Mouse (Mus musculus) neural tube, embryonic 11.5 days (tissue): ENCODE results near the gene Bcl6. TPM values are rescaled to one million over a fixed set of nuclear protein-coding genes. Genes with fewer than 3 reads are reported as not detected.

Experiments
- ATAC-seq: fragments of 200-750 bp; cut with Nextera tagmentation; 2 replicates; pipeline ENCODE4 v1.8.0; 2017; ENCODE audit warnings: moderate number of reproducible peaks, mild to moderate bottlenecking, moderate TSS enrichment, moderate library complexity; ENCODE audit not compliant: insufficient read depth, low FRiP score, low TSS enrichment
- DNase-seq: peaks from one replicate; pipeline ENCODE4 v3.0.0-alpha.2; 2015; ENCODE audit warnings: low spot score
- H3K27ac ChIP-seq: fragments of 300-500 bp; sonication (generic); 2 replicates; pipeline ENCODE4 v1.5.1; 2014; ENCODE audit warnings: low read depth, mild to moderate bottlenecking, low read length
- H3K27me3 ChIP-seq: fragments of 300-500 bp; sonication (generic); 2 replicates; pipeline ENCODE4 v1.6.1; 2014; ENCODE audit warnings: mild to moderate bottlenecking, low read length, mixed read lengths; ENCODE audit not compliant: control insufficient read depth, insufficient read depth
- H3K36me3 ChIP-seq: fragments of 300-500 bp; sonication (generic); 2 replicates; pipeline ENCODE4 v1.6.1; 2014; ENCODE audit warnings: mild to moderate bottlenecking, low read length, moderate library complexity, mixed read lengths; ENCODE audit not compliant: control insufficient read depth, insufficient read depth
- H3K4me1 ChIP-seq: fragments of 300-500 bp; sonication (generic); 2 replicates; pipeline ENCODE4 v1.6.1; 2014; ENCODE audit warnings: low read length, mixed read lengths; ENCODE audit not compliant: control insufficient read depth, insufficient read depth
- H3K4me2 ChIP-seq: fragments of 300-500 bp; sonication (generic); 2 replicates; pipeline ENCODE4 v1.6.1; 2014; ENCODE audit warnings: low read depth, mild to moderate bottlenecking, moderate library complexity
- H3K4me3 ChIP-seq: fragments of 300-500 bp; sonication (generic); 2 replicates; pipeline ENCODE4 v1.5.1; 2014; ENCODE audit warnings: low read depth, low read length
- H3K9ac ChIP-seq: fragments of 300-500 bp; sonication (generic); 2 replicates; pipeline ENCODE4 v1.6.1; 2014; ENCODE audit warnings: mild to moderate bottlenecking, low read length
- H3K9me3 ChIP-seq: fragments of 300-500 bp; sonication (generic); 2 replicates; pipeline ENCODE4 v1.6.1; 2016; ENCODE audit warnings: low read length; ENCODE audit not compliant: control insufficient read depth
- WGBS: fragments of 180-500 bp; shearing (Covaris S2); extraction: QIAGEN DNeasy Blood & Tissue Kit; methylation state at CpG from one replicate; pipeline ENCODE4 v1.1.7; 2014; 5-methylcytosine and 5-hydroxymethylcytosine counted together
- polyA plus RNA-seq: library from polyadenylated mRNA; unstranded; fragments of >200 nt; fragmentation: Nextera tagmentation; extraction: Ambion mirVana; gene quantifications from 2 replicates; pipeline ENCODE4 v1.2.1, GENCODE M21; 2014

The Bcl6 gene
- polyA plus RNA-seq, 1 experiment from 2014 or later: 0.16 TPM

DNA sequence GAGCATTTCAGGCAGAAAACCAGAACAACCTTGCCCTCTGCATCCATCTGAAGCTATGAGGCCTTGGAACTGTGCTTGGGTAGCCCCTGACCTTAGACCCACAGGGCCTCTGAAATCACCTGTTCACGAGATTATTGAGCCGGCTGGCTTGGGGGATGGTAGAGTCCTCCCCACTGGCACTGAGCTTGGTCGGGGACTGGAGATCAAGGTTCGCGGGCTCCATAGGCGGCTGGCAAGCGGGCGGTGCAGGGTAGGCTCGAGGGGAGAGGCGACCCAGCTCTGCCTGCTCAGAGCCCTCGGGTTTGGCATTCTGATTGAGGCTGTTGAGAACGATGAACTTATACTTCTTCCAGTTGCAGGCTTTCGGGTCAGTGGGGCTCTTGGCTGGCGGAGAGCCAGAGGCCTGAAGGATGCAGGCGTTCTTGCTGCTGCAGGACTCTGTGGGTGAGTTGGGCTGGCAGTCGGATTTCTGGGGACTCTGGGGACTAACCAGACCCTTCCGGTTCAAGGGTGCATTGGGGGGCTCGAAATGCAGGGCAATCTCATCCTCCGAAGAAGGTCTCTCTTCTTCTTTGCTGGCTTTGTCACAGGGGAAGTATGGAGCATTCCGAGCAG lies 16.4 kb downstream of the Bcl6 start:
- Histone ChIP-seq H3K27ac (no peak overlapping the region), H3K36me3 (no peaks in the 10 kb centered on the region), H3K4me3 (no peak overlapping the region), H3K4me1 (no peaks in the 10 kb centered on the region), H3K9ac (no peak overlapping the region), H3K27me3 (no peaks in the 10 kb centered on the region), H3K4me2 (no peak overlapping the region), H3K9me3 (no peaks in the 10 kb centered on the region)
- peak; percentile 7 for DNase-seq
- ATAC-seq: no peak
- 84% methylated on average over 20 of the region's 20 CpGs for WGBS

DNA sequence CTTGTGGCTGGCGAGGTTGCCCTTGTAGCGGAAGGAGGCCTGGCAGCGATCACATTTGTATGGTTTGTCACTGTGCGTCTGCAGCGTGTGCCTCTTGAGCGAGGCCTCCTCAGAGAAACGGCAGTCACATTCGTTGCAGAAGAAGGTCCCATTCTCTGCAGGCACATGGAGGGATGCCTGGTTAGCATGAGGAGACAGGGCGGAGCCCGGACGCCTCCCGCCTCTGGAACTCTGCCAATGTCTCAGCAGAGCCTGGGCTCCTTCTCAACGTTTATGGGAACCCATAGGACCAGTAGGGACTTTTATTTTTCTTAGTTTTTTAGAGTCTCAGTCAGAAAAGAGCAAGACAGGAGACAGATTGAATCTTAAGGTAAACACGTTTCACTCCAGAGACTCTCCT lies 18.7 kb downstream of the Bcl6 start:
- Histone ChIP-seq H3K4me2 (no peak overlapping the region), H3K36me3 (no peaks in the 10 kb centered on the region), H3K4me3 (no peak overlapping the region), H3K9me3 (no peaks in the 10 kb centered on the region), H3K27me3 (no peaks in the 10 kb centered on the region), H3K27ac (no peak overlapping the region), H3K4me1 (no peaks in the 10 kb centered on the region), H3K9ac (no peak overlapping the region)
- WGBS: 90% methylated on average over 14 of the region's 14 CpGs
- no peak for DNase-seq
- ATAC-seq: no peak

DNA sequence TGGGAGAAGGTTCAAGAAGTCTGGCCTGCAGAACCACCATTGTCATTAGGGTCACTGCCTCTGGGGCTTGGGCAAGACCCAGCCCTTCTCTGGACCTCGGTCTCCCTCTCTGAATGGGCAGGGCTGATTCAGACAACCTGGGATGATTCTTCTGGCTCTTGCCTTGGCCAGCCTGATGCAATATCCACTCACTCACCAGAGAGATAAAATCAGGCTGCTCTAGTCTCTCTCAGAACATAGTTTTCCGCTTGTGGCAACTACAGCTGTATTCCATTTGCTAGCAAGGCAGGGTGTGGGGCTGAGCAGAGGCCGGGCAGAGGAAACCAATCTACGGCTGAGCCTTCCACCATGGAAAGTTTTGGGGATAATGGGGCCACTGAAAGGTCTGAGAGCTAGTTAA lies 19.8 kb downstream of the Bcl6 start:
- Histone ChIP-seq H3K4me2 (no peak overlapping the region), H3K4me1 (no peaks in the 10 kb centered on the region), H3K27me3 (no peaks in the 10 kb centered on the region), H3K27ac (no peak overlapping the region), H3K4me3 (no peak overlapping the region), H3K9ac (no peak overlapping the region), H3K9me3 (no peaks in the 10 kb centered on the region), H3K36me3 (no peaks in the 10 kb centered on the region)
- 86% methylated on average over 4 of the region's 4 CpGs for WGBS
- ATAC-seq (no peak), DNase-seq (no peak)

DNA sequence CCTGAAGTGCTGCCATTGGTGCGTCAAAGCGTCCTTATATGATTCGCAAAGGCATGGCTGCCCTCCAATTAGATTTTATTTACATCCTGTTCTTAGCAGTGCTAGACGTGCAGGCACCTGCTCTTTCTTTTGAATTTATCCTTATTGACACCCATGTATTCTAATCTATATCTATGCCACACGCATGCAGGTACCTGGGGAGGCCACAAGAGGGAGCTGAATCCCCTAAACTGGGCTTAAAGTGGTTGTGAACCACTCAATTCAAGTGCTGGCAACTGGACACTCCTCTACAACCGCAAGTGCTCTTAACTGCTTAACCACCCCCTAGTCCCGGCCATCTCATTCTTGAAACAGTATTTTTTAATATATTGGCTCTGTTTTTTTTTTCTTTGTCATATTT lies 21.4 kb downstream of the Bcl6 start:
- H3K4me2 ChIP-seq: no peak overlapping the region
- 83% methylated on average over 7 of the region's 7 CpGs for WGBS
- no peaks in the 10 kb centered on the region for H3K4me1 ChIP-seq
- no peaks in the 10 kb centered on the region for H3K27me3 ChIP-seq
- DNase-seq (no peak), ATAC-seq (no peak)
- H3K27ac ChIP-seq: no peak overlapping the region
- no peaks in the 10 kb centered on the region for H3K9me3 ChIP-seq
- no peak overlapping the region for H3K9ac ChIP-seq
- H3K4me3 ChIP-seq: no peak overlapping the region
- H3K36me3 ChIP-seq: no peaks in the 10 kb centered on the region

DNA sequence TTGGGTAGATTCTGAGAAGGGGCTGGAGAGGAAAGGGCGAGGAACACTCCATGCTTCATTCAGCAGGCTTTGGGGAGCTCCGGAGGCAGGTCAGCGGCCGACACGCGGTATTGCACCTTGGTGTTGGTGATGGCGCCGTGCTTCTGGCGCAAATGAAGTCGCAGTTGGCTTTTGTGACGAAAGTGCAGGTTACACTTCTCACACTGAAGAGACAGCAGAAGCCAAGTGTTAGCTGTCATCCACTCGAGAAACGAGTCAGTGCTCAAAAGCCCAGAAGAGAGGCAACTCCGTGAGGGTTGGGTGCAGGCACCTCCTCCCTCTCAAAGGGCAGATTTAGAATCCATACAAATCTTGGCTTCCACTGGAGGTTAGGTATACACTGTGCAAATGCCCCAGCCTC lies 22.6 kb downstream of the Bcl6 start:
- DNase-seq (no peak), ATAC-seq (no peak)
- no peaks in the 10 kb centered on the region for H3K4me1 ChIP-seq
- H3K4me2 ChIP-seq: no peak overlapping the region
- H3K27me3 ChIP-seq: no peaks in the 10 kb centered on the region
- no peak overlapping the region for H3K9ac ChIP-seq
- no peaks in the 10 kb centered on the region for H3K36me3 ChIP-seq
- H3K4me3 ChIP-seq: no peak overlapping the region
- H3K9me3 ChIP-seq: no peaks in the 10 kb centered on the region
- WGBS: 90% methylated on average over 14 of the region's 14 CpGs
- no peak overlapping the region for H3K27ac ChIP-seq

DNA sequence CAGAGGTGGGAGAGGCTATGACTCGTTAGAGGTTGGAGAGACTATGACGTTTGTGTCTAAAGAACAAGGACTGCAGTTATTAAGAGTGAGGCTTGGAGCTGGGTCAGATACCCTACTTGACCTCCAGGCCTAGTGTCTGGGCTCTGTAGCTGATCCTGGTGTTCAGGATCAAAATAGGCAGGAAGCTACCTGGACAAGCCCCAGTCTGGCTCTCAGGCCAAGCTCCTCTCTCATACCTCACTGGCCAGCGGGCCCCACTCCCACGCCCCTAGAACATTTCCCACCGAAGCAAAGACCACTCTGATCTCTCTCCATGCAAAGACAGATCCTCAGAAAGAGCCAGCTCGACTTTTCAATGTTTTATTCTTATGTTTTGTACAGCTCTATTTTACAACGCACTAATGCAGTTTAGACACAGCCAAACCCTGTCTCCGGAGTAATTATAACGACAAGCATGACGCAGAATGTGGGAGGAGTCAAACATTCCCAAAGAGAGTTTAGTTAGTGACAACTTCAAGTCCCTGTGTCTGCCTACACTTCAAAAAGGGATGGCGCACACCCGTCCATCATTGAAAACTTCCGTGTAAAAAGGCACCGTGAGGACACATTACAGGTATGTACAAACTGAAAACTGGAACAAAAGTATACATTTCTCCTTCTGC lies 23.8 kb downstream of the Bcl6 start:
- no peaks in the 10 kb centered on the region for H3K36me3 ChIP-seq
- H3K27ac ChIP-seq: no peak overlapping the region
- 86% methylated on average over 14 of the region's 14 CpGs for WGBS
- no peak for DNase-seq
- no peaks in the 10 kb centered on the region for H3K9me3 ChIP-seq
- H3K27me3 ChIP-seq: no peaks in the 10 kb centered on the region
- H3K4me3 ChIP-seq: no peak overlapping the region
- H3K4me2 ChIP-seq: no peak overlapping the region
- H3K4me1 ChIP-seq: no peaks in the 10 kb centered on the region
- ATAC-seq: no peak
- H3K9ac ChIP-seq: no peak overlapping the region

DNA sequence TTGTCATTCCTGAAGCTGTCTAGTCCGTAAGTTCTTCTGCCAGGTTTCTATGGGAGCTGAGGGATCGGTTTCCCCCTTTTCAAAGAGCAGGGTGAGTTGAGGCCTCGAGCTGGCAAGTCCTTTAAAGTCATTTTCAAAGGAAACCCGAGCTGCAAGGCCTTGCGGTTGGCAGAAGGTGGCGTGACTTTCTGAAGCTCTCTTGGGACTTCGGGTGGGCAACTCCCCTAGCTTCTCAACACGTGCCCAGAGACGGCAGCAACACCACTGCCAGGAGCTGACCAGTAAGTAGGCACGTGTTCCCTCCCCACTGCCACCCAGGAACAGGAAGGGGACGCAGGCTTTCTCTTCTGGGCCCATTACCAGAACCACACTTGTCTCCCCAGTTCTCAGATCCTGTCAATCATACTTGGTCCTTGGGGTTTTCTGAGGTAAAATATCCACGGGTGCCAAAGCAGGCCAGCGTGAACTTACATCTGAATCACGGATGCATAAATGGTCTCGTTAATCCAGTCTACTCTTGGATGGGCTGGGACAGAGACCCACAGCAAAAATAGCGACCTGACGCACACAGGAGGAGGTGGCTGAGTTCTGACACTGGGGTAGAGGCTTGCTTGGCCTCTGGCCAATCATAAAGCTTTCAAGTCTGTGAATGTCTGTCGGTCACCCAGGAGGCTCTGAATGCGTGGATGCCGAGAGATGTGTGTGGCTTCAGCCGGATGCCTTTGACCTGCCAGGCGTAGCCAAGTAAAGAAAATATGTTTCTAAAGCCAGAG lies 24.6 kb downstream of the Bcl6 start:
- no peak for ATAC-seq
- no peaks in the 10 kb centered on the region for H3K36me3 ChIP-seq
- no peaks in the 10 kb centered on the region for H3K27me3 ChIP-seq
- no peak for DNase-seq
- H3K9me3 ChIP-seq: no peaks in the 10 kb centered on the region
- H3K27ac ChIP-seq: no peak overlapping the region
- H3K4me2 ChIP-seq: no peak overlapping the region
- H3K4me3 ChIP-seq: no peak overlapping the region
- H3K9ac ChIP-seq: no peak overlapping the region
- no peaks in the 10 kb centered on the region for H3K4me1 ChIP-seq
- WGBS: 77% methylated on average over 22 of the region's 22 CpGs

DNA sequence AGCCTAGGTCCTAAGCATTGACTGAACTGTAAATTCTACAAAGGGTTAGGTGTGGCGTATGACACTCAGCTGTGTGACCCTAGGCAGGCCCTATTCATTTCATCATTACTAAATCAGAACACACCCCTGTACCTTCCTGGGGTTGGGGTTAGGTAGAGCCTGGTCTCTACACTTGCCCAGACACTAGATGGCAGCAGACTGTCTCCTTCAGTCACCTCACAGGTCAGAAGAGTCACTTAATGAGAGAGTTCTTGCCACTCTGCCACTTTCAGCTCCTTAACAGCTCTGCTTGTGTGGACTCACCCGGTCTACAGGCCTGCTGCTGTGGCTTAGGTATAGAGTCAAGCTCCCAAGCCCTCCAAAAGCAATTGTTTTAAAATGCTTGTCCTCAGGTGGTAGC lies 26.3 kb downstream of the Bcl6 start:
- Histone ChIP-seq H3K27me3 (no peaks in the 10 kb centered on the region), H3K27ac (no peak overlapping the region), H3K9me3 (no peaks in the 10 kb centered on the region), H3K4me3 (no peak overlapping the region), H3K4me2 (no peak overlapping the region), H3K4me1 (no peaks in the 10 kb centered on the region), H3K9ac (no peak overlapping the region), H3K36me3 (no peaks in the 10 kb centered on the region)
- ATAC-seq (no peak), DNase-seq (no peak)
- WGBS: 85% methylated on average over 2 of the region's 2 CpGs

DNA sequence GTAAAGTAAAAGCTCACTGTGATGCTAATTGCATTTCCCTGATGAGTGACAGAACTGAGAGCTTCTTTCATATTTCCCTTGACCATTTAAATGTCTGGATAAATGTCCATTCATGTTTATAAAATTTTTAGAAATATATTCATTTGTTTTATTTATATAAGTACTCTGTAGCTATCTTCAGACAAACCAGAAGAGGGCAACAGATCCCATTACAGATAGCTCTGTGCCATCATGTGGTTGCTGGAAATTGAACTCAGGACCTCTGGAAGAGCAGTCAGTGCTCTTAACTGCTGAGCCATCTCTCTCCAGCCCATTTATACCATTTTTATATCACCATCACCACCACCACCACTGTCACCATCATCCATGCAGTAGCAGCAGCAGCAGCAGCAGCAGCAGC lies 29.7 kb downstream of the Bcl6 start:
- ATAC-seq: no peak
- no peak overlapping the region for H3K4me2 ChIP-seq
- no peaks in the 10 kb centered on the region for H3K36me3 ChIP-seq
- H3K4me3 ChIP-seq: no peak overlapping the region
- H3K9ac ChIP-seq: no peak overlapping the region
- DNase-seq: no peak
- no peak overlapping the region for H3K27ac ChIP-seq
- H3K9me3 ChIP-seq: no peaks in the 10 kb centered on the region
- H3K27me3 ChIP-seq: no peaks in the 10 kb centered on the region
- H3K4me1 ChIP-seq: no peaks in the 10 kb centered on the region
